Mouse (Mus musculus) frontal cortex, adult 2 months (tissue): Measurements from ENCODE around the gene Yy2. TPM values are rescaled to one million over a fixed set of nuclear protein-coding genes. Genes with fewer than 3 reads are reported as not detected.

Experiments
- DNase-seq, 2 experiments: peaks; one replicate each; pipeline ENCODE4 v3.0.0; 2022; ENCODE audit warnings: low spot score in 1 of 2; ENCODE audit errors: extremely low spot score in 1 of 2
- polyA plus RNA-seq: library from polyadenylated mRNA; depleted of rRNA; stranded (reverse); fragments of >200 nt; gene quantifications from 2 replicates; pipeline ENCODE4 v1.2.3, GENCODE M21; 2012; rRNA removed

Yy2 gene
- 0.14 TPM in 1 of 2 replicates, not detected in the other for polyA plus RNA-seq

GRCm38 (mm10) chrX:157568840-157569239, at the start of gene Yy2:
Gene Yy2 (minus strand): TSS chrX:157568985.
- DNase-seq, result no peak

- DNase-seq, result peak in 1 of 2 experiments; percentile 27
Measured at GRCm38 (mm10) chrX:157612894-157613293, 44.1 kb upstream of the Yy2 start.

- peak in 1 of 2 experiments; percentile 36 for DNase-seq
Measured at GRCm38 (mm10) chrX:157601450-157601849, 32.7 kb upstream of the Yy2 start.

- peak; percentile 12 to 50 for DNase-seq
Measured at GRCm38 (mm10) chrX:157598186-157598996, 29.6 kb upstream of the Yy2 start, which contains the start of gene Mbtps2. Gene Mbtps2 (minus strand): TSS chrX:157598715.

- peak in 1 of 2 experiments; percentile 16 for DNase-seq
Measured at GRCm38 (mm10) chrX:157597585-157598185, 28.9 kb upstream of the Yy2 start.

- no peak for DNase-seq
Measured at GRCm38 (mm10) chrX:157596802-157597201, 28.0 kb upstream of the Yy2 start.

- DNase-seq, result no peak
Measured at GRCm38 (mm10) chrX:157595927-157596326, 27.1 kb upstream of the Yy2 start.

- DNase-seq, result no peak
Measured at GRCm38 (mm10) chrX:157594606-157595005, 25.8 kb upstream of the Yy2 start.

GRCm38 (mm10) chrX:157587001-157587400, 18.2 kb upstream of the Yy2 start:
- no peak for DNase-seq

- no peak for DNase-seq
Measured at GRCm38 (mm10) chrX:157586397-157586796, 17.6 kb upstream of the Yy2 start.

- DNase-seq, result no peak
Measured at GRCm38 (mm10) chrX:157579108-157579614, 10.4 kb upstream of the Yy2 start.

- no peak for DNase-seq
Measured at GRCm38 (mm10) chrX:157574683-157575082, 5.9 kb upstream of the Yy2 start.

- no peak for DNase-seq
Measured at GRCm38 (mm10) chrX:157563794-157564193, 5.0 kb downstream of the Yy2 start.

- no peak for DNase-seq
Measured at GRCm38 (mm10) chrX:157547082-157547481, 21.7 kb downstream of the Yy2 start.

Other genes starting within 250 kb of the Yy2 start
- gene Phex, start 153.7 kb downstream of the Yy2 start, polyA plus RNA-seq, result 0.42 and 0.53 TPM in 2 replicates
- gene Sms, start 76.7 kb downstream of the Yy2 start, polyA plus RNA-seq, result 66.2 and 72.0 TPM in 2 replicates
- gene Mbtps2, start 29.7 kb upstream of the Yy2 start, polyA plus RNA-seq, result 24.8 and 26.2 TPM in 2 replicates
- 0.56 and 0.61 TPM in 2 replicates for gene Smpx, start 129.9 kb upstream of the Yy2 start, polyA plus RNA-seq
- 0.06 and 0.50 TPM in 2 replicates for gene Klhl34, start 249.4 kb upstream of the Yy2 start, polyA plus RNA-seq